Mouse (Mus musculus) neural tube, postnatal 0 days (tissue): ENCODE results near the gene Calcb. TPM values are rescaled to one million over a fixed set of nuclear protein-coding genes. Genes with fewer than 3 reads are reported as not detected.

Experiments used
- polyA plus RNA-seq: library from polyadenylated mRNA; unstranded; fragments of >200 nt; fragmentation: Nextera tagmentation; extraction: Ambion mirVana; gene quantifications from 2 replicates; pipeline ENCODE4 v1.2.1, GENCODE M21; 2015

Gene Calcb
- polyA plus RNA-seq: 64.9 and 68.8 TPM in 2 replicates

DNA sequence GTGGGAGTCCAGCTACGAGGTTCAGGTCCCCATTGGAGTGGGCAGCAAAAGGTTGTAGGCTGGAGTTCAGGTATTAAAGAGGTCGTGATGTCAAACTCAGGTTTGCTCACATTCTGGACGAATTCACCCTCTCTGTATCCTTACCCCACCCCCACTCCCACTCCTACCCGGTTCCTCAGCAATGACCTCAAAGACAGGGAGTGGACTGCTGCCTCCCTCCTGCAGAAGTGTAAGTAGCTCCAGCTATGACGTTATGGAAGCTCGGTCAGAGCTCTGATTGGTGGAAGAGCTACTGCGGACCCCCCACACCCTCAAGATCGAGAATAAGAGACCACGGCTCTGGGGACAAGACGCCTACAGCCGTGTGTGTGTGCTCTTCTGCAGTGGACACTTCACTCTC, at the start of gene Calcb:
Gene Calcb (plus strand): TSS at position 344 of the 400 bp plus-strand sequence.

DNA sequence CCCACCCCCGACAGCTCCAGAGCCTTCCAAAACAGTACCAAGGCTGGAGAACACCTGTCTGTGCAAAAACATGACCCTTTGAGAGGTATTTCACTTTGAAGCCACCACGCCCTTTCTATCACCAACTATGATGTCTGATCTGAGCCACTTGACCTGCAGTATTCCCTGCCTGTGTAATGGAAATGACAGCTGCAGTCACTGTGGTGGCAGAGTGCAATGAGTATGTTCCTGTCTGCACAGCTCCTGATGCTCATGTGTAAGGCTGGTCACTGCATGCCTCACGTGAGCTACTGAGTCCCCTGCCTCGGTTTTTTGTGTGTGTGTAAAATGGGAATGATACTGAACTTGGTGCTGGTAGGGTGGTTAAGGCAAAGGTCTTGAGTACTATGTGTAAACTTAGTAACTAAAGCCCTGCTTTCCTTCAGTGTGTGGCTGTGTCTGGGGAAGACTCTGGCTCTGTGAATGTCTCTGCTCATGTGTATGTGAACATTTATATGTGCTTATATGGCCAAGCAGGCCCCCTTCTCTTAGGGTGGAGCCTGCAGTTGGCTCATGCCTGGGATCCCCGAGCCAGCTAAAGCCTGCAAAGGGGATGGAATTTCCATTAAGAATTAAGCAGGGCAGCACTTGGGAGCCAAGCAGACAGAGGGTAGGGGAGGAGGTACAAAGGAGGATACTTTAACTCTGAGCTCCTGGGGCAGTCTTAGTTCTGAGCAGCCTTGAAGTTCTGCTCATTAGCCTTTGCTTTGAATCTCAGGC, 24.8 kb downstream of the Calcb start, which contains the start of gene Insc:
Gene Insc (plus strand): TSS at position 673 of the 759 bp plus-strand sequence.

Other genes starting within 250 kb of the Calcb start
- 1.3 and 1.4 TPM in 2 replicates for gene Cyp2r1, start 155.7 kb upstream of the Calcb start, polyA plus RNA-seq
- 97.5 and 142 TPM in 2 replicates for gene Calca, start 82.3 kb upstream of the Calcb start, polyA plus RNA-seq
- gene Insc, start 25.1 kb downstream of the Calcb start, polyA plus RNA-seq: 5.5 and 6.6 TPM in 2 replicates